Mouse (Mus musculus): ENCODE measurements at regions not wholly inside any gene's neighbourhood (a gene's known extent, or its start where the extent isn't known, plus 50 kb on each side); places are given as distances from the start of the nearest gene placed in this dataset.

GRCm38 (mm10) chr9:61321314-61321713 lies 50.9 kb upstream of the Tle3 start:
- in situ Hi-C loops (cut with MseI, MboI): no loop called here

GRCm38 (mm10) chr9:61321825-61322224 lies 50.3 kb upstream of the Tle3 start:
- in situ Hi-C loops (cut with MseI, MboI): no loop called here

- in situ Hi-C loops (cut with MseI, MboI): no loop called here
Measured at GRCm38 (mm10) chr9:61322333-61322732, 49.8 kb upstream of the Tle3 start.
